Mouse (Mus musculus): ENCODE measurements at regions not wholly inside any gene's neighbourhood (a gene's known extent, or its start where the extent isn't known, plus 50 kb on each side); places are given as distances from the start of the nearest gene placed in this dataset.

DNA sequence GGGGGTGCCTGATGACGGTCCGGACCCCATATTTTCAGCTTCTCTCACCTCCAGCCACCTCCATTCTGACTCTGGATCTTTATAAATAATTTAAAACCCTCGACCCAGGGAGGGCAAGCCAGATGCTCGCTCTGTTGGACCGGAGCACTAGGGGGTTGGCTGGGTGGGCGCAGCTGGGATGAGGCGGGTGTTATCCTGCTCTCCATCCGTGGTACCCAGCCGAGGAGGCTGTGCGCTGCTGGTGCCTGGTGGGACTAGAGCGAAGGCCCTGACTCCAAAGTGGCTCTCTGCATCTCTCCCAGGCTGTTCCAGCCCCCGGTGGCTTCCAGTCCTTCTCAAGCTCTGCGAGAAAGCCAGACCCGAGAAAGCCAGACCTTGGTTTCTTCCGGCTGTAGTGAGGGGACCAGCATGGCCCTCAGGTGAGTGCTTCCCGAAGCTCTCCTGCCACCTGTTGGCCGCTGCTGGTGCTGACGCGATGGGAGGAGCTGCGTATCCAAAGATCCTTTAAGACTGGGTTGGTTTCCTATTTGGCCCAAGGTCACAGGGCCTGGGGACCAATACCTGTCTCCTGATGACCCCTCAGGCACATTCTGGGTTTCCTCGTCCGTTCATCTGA lies 127.1 kb upstream of the Pitx1 start:
- DNase-seq (ENCODE audit: low spot score): no peak
- intact Hi-C loops (cut with DNase I): loop anchor here (5.0 to 10.0 kb wide), 2 partner anchors 131 to 238 kb away; partner anchors contain the start of gene Pcbd2

DNA sequence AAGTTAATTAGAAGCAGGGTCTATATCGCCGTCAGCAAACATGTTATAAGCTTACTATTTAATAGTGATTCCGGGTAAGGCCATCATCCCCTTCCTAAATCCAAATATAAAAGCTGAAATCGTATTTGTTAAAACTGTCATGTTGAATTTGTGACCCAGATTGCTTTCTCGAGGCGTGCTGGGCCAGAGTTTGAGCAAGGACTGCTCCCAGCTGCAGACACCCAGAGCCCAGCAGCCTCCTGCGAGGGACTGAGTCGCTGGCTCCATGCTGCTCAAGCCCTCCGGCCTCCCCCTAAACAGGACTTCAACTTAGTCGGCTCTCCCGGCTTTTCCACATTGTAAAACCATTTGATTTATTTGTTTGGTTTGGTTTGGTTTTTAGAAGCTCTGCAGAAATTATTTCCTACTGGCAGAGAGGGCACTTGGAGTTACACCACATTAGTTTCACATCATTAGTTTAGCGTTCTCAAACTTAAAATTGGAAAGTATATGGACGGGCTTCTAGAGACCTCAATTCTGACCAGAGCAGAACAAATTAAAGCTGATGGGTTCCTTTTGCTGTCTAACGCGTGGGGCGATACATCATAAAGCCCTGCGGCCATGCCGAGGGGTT lies 126.4 kb upstream of the Pitx1 start:
- intact Hi-C loops (cut with DNase I): loop anchor here (5.0 to 10.0 kb wide), 2 partner anchors 130 to 238 kb away; partner anchors contain the start of gene Pcbd2
- DNase-seq (ENCODE audit: low spot score): no peak

DNA sequence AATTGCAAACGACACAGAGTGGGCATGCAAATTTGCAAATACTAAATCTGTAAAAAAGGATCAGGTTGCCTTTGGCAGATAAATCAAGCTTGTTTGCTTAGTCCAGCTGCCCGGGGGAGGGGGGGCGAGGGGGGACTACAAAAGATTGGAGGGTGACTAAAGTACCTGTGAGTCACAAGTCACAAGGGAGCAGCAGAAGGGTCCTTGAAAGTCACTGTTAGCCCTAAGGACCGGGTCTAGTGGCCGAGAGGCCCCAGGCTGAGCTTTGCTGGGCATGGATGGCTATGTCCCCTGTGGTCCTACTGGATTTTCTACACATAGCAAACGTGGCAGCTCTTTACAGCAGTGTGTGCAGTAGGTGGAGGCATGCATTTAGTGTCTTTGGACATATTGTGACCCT lies 118.4 kb upstream of the Pitx1 start:
- intact Hi-C loops (cut with DNase I): no loop called here
- DNase-seq (ENCODE audit: low spot score): no peak

DNA sequence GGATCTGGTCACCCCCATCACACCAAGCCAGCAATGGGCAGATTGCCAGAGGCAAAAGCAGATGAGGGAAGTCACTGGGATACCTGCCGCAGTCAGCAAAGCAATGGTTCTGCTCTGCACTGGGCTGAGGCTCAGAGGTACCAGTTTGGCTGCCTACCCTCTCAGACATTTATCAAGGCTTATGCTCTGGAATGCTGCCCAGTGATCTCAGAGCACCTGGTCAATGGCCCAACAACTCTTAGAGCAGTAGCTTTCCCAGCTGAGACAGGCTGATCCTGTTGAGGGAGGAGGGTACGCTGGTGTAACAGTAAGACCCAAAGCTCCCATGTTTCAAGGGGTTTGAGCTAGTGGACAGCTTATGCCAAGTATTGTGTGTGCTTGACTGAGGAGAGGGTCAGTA lies 117.4 kb upstream of the Pitx1 start:
- no peak for DNase-seq (ENCODE audit: low spot score)
- intact Hi-C loops (cut with DNase I): no loop called here

DNA sequence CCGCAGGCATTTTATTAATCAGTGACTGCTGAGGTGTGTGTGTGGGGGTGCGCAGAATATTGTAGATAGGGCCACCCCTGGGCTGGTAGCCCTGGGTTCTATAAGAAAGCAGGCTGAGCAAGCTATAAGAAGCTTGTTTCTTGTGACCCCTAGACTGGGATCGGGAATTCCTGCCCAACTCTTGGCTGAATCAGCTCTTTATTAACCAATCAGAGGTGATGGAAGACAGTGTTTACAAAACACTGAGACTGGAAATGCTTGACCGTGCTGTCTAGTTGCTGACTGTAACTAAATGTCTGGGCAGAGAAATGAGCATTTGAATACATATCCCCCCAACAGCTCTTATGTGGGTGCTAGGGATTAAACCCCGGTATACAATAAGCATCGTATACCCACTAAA lies 114.8 kb upstream of the Pitx1 start:
- DNase-seq (ENCODE audit: low spot score): no peak
- intact Hi-C loops (cut with DNase I): no loop called here

DNA sequence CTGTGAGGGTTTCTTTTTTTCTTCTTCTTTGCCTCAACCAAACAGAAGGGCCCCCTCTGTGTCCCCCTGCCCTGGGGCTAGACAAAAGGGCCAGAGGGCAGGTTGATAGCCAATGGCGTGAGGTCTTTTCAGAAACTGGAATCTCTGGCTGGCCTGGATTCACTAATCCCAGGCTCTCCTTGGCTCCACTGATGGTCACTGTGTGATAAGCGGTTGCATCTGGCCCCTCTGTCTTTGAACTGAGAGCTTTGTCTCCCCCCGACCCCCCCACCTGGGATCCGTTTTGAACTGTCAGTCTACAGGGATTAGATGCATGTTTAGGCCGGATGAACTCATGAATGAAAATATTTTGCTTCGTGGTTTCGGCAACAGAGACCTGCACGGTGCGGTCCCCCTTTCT lies 112.6 kb upstream of the Pitx1 start:
- intact Hi-C loops (cut with DNase I): no loop called here
- DNase-seq (ENCODE audit: low spot score): no peak

DNA sequence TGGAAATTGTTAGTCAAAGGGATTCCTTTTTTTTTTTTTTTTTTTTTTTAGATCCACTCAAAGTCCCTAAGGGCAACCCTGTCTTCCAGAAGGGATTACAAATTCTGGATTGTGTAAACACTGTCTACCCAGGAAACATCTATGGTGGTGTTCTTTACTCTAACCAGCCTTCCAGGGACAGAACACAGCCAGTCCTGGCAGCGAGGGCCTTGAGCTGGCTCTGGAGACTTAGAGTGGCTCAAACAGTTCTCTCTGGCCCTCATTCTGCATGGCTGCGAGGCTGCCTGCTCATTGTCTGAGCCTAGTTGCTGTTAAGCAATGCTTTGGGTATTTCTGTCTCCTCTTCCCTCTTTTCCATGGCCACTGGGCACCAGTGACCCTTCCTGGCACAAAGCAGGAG lies 112.2 kb upstream of the Pitx1 start:
- intact Hi-C loops (cut with DNase I): no loop called here
- no peak for DNase-seq (ENCODE audit: low spot score)

DNA sequence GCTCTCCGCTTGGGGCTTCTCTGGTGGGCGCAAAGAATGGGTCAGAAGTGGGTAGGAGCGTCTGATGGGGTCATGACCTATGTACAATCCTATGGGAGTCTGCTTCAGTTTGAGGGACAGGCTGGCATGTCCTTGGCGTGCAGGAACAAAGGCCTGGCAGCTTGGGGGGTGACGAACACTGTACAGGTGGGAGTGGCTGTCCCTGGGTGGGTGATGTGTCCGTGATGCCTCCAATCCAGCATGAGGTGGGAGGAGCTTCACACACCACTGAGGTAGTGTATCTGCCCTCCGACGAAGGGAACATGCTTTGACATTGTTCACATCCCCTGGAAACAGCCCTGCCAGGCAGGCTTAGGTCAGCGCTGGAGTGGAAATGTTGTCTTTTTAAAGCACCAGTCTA lies 101.4 kb upstream of the Pitx1 start:
- intact Hi-C loops (cut with DNase I): no loop called here
- no peak for DNase-seq (ENCODE audit: low spot score)

- intact Hi-C loops (cut with DNase I): no loop called here
- no peak for DNase-seq (ENCODE audit: low spot score)
Observed at GRCm38 (mm10) chr13:55937000-55937399, 101.0 kb upstream of the Pitx1 start.

DNA sequence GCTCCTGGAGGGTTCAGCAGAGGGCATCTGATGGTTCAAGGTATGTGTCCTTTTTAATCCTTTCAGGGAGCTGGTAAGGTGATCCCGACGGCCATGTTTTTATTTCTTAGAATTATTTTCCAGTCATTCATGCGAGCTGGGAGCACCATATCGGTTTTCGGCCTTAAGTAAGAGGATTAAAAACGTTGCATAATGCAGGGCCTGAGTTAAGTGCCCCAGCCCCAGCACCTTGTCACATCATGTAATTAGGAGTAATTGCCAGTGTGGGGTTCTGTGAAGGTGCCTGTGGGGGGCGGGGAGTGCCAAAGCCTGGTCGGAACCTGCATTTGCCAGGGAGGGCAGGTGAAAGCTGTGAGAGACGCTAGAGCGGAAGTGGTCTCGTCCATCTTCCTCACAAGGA lies 94.6 kb upstream of the Pitx1 start:
- DNase-seq (ENCODE audit: low spot score): no peak
- intact Hi-C loops (cut with DNase I): no loop called here

DNA sequence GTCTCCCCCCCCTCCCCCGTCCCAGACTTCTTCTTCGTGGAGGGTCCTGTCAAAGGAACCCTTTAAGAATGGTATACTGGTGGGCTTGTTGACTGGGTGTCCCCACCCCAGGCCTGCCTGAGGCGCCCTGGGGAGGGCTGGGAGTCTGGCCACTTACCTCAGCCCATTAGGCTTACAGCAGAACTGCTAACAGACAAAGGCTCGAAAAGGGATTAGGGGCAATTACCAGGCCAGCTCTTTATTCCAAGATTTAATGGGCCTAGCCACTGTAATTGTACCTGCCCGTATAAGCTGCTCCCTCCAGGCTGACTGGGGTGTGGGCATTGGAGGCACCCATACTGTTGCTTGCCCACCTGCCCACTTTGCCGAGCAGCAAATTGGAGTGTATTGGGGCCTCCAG lies 93.8 kb upstream of the Pitx1 start:
- intact Hi-C loops (cut with DNase I): no loop called here
- DNase-seq (ENCODE audit: low spot score): no peak

DNA sequence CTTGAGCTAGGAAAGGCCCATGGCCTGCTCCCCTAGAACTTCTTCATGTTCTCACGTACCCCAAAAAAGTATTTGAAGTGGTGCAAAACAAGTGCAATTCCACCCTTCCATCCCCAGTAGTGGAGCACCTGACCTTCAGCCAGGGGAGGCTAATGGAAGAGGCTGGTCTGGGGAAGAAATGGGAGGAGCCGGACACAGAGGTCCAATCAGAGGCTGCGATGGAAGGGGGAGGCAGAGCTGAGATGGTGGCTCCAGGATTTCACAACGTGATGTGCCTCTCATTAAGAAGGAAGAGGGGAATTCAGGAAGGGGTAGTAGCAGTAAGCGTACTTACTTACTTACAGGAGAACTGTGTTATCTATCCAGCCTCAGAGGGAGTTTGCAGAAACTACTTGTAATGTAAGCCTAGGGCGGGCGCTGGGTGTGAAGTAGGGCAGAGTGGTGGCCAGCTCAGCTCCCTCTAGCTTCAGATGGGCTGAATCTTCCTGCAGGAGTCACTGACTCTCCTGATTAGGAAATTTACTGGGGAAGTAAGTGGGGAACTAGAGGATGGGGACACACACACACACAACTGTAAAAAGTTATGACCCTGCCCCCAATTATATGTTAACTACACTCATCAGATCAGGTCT lies 87.6 kb upstream of the Pitx1 start:
- intact Hi-C loops (cut with DNase I): no loop called here
- DNase-seq (ENCODE audit: low spot score): no peak

GRCm38 (mm10) chr13:55917316-55917715 lies 81.3 kb upstream of the Pitx1 start:
- no peak for DNase-seq (ENCODE audit: low spot score)
- intact Hi-C loops (cut with DNase I): no loop called here

GRCm38 (mm10) chr13:55912271-55912711 lies 76.3 kb upstream of the Pitx1 start:
- intact Hi-C loops (cut with DNase I): no loop called here
- no peak for DNase-seq (ENCODE audit: low spot score)

DNA sequence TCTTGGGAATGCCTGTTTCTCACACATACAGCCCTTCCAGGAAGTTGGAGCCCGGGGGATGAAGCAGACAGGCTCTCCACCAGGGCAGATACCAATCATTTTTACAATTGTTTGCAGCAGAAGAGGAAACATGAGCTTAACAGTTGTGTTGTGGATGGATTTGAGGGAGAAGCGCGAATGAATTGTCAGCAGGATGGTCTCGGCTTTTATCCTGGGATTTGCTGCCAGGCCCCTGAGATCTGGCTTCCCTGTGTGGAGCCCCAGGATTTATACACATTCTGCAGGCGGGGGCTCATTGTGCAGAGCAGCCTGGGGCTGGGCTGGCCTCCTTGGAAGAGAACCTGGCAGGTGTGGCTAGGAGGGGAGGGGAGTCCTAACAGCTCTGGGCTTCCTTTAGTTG lies 73.9 kb upstream of the Pitx1 start:
- no peak for DNase-seq (ENCODE audit: low spot score)
- intact Hi-C loops (cut with DNase I): no loop called here

DNA sequence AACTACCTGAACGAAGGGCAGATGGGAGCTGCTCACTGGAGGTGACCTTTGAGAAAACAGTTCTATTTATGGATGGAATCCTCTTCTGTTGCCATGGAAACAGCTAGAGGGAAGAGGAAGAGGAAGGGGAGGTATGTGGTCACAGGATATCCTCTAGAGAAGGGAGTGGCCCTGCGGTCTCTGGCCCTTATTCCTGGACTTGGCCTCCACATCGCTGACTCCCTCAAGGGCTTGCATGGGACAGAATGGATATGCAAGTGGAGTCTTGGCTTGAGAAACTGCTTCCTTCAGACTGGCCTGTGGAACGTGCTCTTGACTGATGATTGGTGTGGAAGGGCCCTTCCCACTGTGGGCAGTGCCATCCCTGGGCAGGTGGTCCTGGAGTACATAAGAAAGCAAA lies 68.9 kb upstream of the Pitx1 start:
- no peak for DNase-seq (ENCODE audit: low spot score)
- intact Hi-C loops (cut with DNase I): no loop called here

DNA sequence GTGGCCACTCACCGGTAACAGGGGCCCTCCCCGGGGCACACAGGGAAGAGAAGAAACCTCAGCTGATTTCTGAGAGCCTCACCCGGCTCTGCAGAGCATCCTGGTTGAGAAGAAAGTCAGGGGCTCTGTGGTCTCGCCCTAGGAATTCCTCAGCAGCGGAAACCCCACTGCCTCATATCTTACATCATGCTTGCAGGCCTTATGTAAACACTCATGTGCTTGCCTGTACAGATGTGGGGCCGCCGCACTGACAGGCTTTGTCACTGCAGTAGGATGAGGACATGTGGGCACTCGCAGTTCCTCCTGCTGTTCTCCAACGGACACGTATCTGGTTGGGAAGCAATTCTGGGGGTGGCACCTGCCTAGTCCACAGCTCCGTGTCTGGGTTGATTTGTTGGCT lies 66.3 kb upstream of the Pitx1 start:
- intact Hi-C loops (cut with DNase I): no loop called here
- DNase-seq (ENCODE audit: low spot score): no peak

DNA sequence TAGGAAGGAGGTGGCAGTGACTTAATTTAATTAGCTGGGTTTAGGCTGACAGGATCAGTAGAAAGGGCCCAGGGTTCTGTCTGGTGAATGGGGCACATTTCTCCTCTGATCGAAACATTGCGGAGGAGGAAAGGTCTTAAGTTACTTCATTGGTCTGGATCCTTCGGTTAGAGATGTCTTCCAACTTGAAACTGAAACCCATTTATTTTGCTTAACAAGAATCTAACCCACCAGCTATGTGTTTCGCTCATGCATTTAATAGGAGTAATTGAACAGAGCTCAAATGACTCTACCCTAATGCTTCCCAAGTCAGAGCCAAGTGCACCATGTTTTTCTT lies 64.2 kb upstream of the Pitx1 start:
- intact Hi-C loops (cut with DNase I): no loop called here
- no peak for DNase-seq (ENCODE audit: low spot score)

GRCm38 (mm10) chr13:55899501-55900189 lies 63.7 kb upstream of the Pitx1 start:
- no peak for DNase-seq (ENCODE audit: low spot score)
- intact Hi-C loops (cut with DNase I): no loop called here

DNA sequence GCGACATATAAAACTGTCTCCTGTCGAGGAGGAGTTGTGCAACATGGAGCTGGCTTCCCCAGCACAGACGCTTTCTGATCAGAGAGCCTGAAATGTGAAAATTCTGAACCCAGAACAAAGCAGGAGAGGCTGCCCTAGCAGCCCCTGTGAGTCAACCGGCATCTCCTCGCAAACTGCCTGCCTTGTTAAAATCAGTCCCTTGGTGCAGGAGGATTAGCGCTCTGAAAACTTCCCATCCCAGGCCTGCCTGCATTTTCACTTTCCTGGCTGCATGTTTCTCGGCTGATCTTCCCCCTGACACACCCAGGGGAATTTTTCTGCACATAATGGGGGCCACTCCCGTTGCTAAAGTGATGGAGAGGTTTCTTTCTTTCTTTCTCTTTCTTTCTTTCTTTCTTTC lies 63.0 kb upstream of the Pitx1 start:
- no peak for DNase-seq (ENCODE audit: low spot score)
- intact Hi-C loops (cut with DNase I): no loop called here

- no peak for DNase-seq (ENCODE audit: low spot score)
- intact Hi-C loops (cut with DNase I): no loop called here
Observed at GRCm38 (mm10) chr13:55898257-55898950, 62.4 kb upstream of the Pitx1 start.
